Mouse (Mus musculus): ENCODE measurements at regions not wholly inside any gene's neighbourhood (a gene's known extent, or its start where the extent isn't known, plus 50 kb on each side); places are given as distances from the start of the nearest gene placed in this dataset.
"Not testable (repeated sequence)": the region's sequence is repeated elsewhere in the genome, so short reads cannot be mapped to it uniquely, and the experiment has no call there.

- not testable (repeated sequence) for DNase-seq (ENCODE audit: extremely low spot score)
Measured at GRCm38 (mm10) chr1:184669173-184669572, 63.2 kb downstream of the Hlx start.

- no peak for DNase-seq (ENCODE audit: extremely low spot score)
Measured at GRCm38 (mm10) chr1:184668428-184668827, 64.0 kb downstream of the Hlx start.

GRCm38 (mm10) chr1:184668022-184668421 lies 64.4 kb downstream of the Hlx start:
- DNase-seq (ENCODE audit: extremely low spot score): no peak

GRCm38 (mm10) chr1:184665243-184665642 lies 67.2 kb downstream of the Hlx start:
- no peak for DNase-seq (ENCODE audit: extremely low spot score)

- no peak for DNase-seq (ENCODE audit: extremely low spot score)
Measured at GRCm38 (mm10) chr1:184664098-184664375, 68.4 kb downstream of the Hlx start.

GRCm38 (mm10) chr1:184663300-184664097 lies 68.9 kb downstream of the Hlx start:
- DNase-seq (ENCODE audit: extremely low spot score): no peak

GRCm38 (mm10) chr1:184650541-184651105 lies 81.8 kb downstream of the Hlx start:
- no peak for DNase-seq (ENCODE audit: extremely low spot score)

- no peak for DNase-seq (ENCODE audit: extremely low spot score)
Measured at GRCm38 (mm10) chr1:184647920-184648540, 84.4 kb downstream of the Hlx start.

- peak; percentile 45 for DNase-seq (ENCODE audit: extremely low spot score)
Measured at GRCm38 (mm10) chr1:184644767-184645598, 87.4 kb downstream of the Hlx start.

- DNase-seq (ENCODE audit: extremely low spot score): no peak
Measured at GRCm38 (mm10) chr1:184630695-184631475, 101.5 kb downstream of the Hlx start.

- no peak for DNase-seq (ENCODE audit: extremely low spot score)
Measured at GRCm38 (mm10) chr1:184629194-184629593, 103.2 kb downstream of the Hlx start.

GRCm38 (mm10) chr1:184628566-184629168 lies 103.8 kb downstream of the Hlx start:
- DNase-seq (ENCODE audit: extremely low spot score): no peak

GRCm38 (mm10) chr1:184622462-184622861 lies 110.0 kb downstream of the Hlx start:
- no peak for DNase-seq (ENCODE audit: extremely low spot score)

- no peak for DNase-seq (ENCODE audit: extremely low spot score)
Measured at GRCm38 (mm10) chr1:184621950-184622349, 110.5 kb downstream of the Hlx start.

GRCm38 (mm10) chr1:184617853-184618454 lies 114.5 kb downstream of the Hlx start:
- DNase-seq (ENCODE audit: extremely low spot score): no peak

- DNase-seq (ENCODE audit: extremely low spot score): no peak
Measured at GRCm38 (mm10) chr1:184615991-184616390, 116.4 kb downstream of the Hlx start.

- no peak for DNase-seq (ENCODE audit: extremely low spot score)
Measured at GRCm38 (mm10) chr1:184614699-184615415, 117.6 kb downstream of the Hlx start.

- DNase-seq (ENCODE audit: extremely low spot score): no peak
Measured at GRCm38 (mm10) chr1:184612880-184613279, 119.5 kb downstream of the Hlx start.

GRCm38 (mm10) chr1:184608938-184609337 lies 123.5 kb downstream of the Hlx start:
- no peak for DNase-seq (ENCODE audit: extremely low spot score)

- DNase-seq (ENCODE audit: extremely low spot score): no peak
Measured at GRCm38 (mm10) chr1:184608338-184608737, 124.1 kb downstream of the Hlx start.

Measured in embryo, embryonic 9.5 days (tissue).